Mouse (Mus musculus): ENCODE data around the gene Ccdc177. TPM values are rescaled to one million over a fixed set of nuclear protein-coding genes. Genes with fewer than 3 reads are reported as not detected.
A peak's percentile ranks its signal among the peaks of the same experiment; 100 is the strongest.
"Not testable (repeated sequence)": the region's sequence is repeated elsewhere in the genome, so short reads cannot be mapped to it uniquely, and the experiment has no call there.

Ccdc177 gene
- total and polyA plus RNA-seq, 3 experiments, result 0.11 TPM; not detected in 2

- peak overlapping the region; percentile 92 for H3K4me3 ChIP-seq (ENCODE audit: low read depth, low read length)
- no peaks in the 10 kb centered on the region for H3K9me3 ChIP-seq (replicated peaks)
- H3K27me3 ChIP-seq (ENCODE audit: insufficient read depth, low read length), result no peaks in the 10 kb centered on the region; the same call in 1 of the 2 replicates
- peaks cover 63% of the 10 kb centered on the region for H3K4me1 ChIP-seq (ENCODE audit: insufficient read depth, low read depth, low read length)
- DNase-seq (ENCODE audit: low spot score) (peak; percentile 27), ATAC-seq (ENCODE audit: extremely low read depth, insufficient number of reproducible peaks, low FRiP score, poor library complexity, severe bottlenecking) (peak; percentile 47; the same call in 1 of the 2 replicates)
- H3K36me3 ChIP-seq (replicated peaks), result peaks cover 36% of the 10 kb centered on the region
- TF ChIP-seq CTCF (IDR thresholded peaks at IDR 0.05; ENCODE audit: low read depth, low read length), result no peak
- peak; percentile 62; the same call in 1 of the 2 replicates for TF ChIP-seq TAL1 (conservative IDR thresholded peaks at IDR 0.05; ENCODE audit: low read depth, low read length)
- no peak for TF ChIP-seq GATA1 (IDR thresholded peaks at IDR 0.05; ENCODE audit: borderline replicate concordance, low read length)
Observed at GRCm38 (mm10) chr12:80791571-80792444, 31.3 kb upstream of the Ccdc177 start.

GRCm38 (mm10) chr12:80790700-80791570 is 30.4 kb upstream of the Ccdc177 start:
- Histone ChIP-seq H3K27me3 (ENCODE audit: insufficient read depth, low read length) (no peaks in the 10 kb centered on the region; the same call in 1 of the 2 replicates), H3K4me1 (ENCODE audit: insufficient read depth, low read depth, low read length) (peaks cover 64% of the 10 kb centered on the region), H3K9me3 (replicated peaks) (no peaks in the 10 kb centered on the region), H3K36me3 (replicated peaks) (peaks cover 33% of the 10 kb centered on the region), H3K4me3 (ENCODE audit: low read depth, low read length) (peak overlapping the region; percentile 92)
- ATAC-seq (ENCODE audit: extremely low read depth, insufficient number of reproducible peaks, low FRiP score, poor library complexity, severe bottlenecking) (no peak), DNase-seq (ENCODE audit: low spot score) (peak; percentile 40)
- TF ChIP-seq GATA1 (IDR thresholded peaks at IDR 0.05; ENCODE audit: borderline replicate concordance, low read length), result no peak
- no peak for TF ChIP-seq POLR2AphosphoS5 (IDR thresholded peaks at IDR 0.05; ENCODE audit: insufficient replicate concordance, low read depth, low read length)
- no peak for TF ChIP-seq GATA2 (IDR thresholded peaks at IDR 0.05; ENCODE audit: borderline replicate concordance, low read depth, low read length)
- no peak for TF ChIP-seq TAL1 (conservative IDR thresholded peaks at IDR 0.05; ENCODE audit: low read depth, low read length)
- no peak for TF ChIP-seq CTCF (IDR thresholded peaks at IDR 0.05; ENCODE audit: low read depth, low read length)

GRCm38 (mm10) chr12:80789849-80790694 is 29.6 kb upstream of the Ccdc177 start, which contains the start of gene Susd6:
Gene Susd6 (plus strand): TSS chr12:80790510.
- Histone ChIP-seq H3K4me1 (ENCODE audit: insufficient read depth, low read depth, low read length) (peaks cover 64% of the 10 kb centered on the region), H3K4me3 (ENCODE audit: low read depth, low read length) (peak within 1 kb of the TSS; percentile 92), H3K27me3 (ENCODE audit: insufficient read depth, low read length) (no peaks in the 10 kb centered on the region; the same call in 1 of the 2 replicates), H3K36me3 (replicated peaks) (peaks cover 25% of the 10 kb centered on the region), H3K9me3 (replicated peaks) (no peaks in the 10 kb centered on the region)
- peak; percentile 96 for DNase-seq (ENCODE audit: low spot score)
- peak; percentile 83 for ATAC-seq (ENCODE audit: extremely low read depth, insufficient number of reproducible peaks, low FRiP score, poor library complexity, severe bottlenecking)
- no peak for TF ChIP-seq TAL1 (conservative IDR thresholded peaks at IDR 0.05; ENCODE audit: low read depth, low read length)
- TF ChIP-seq POLR2AphosphoS5 (IDR thresholded peaks at IDR 0.05; ENCODE audit: insufficient replicate concordance, low read depth, low read length), result no peak
- no peak for TF ChIP-seq CTCF (IDR thresholded peaks at IDR 0.05; ENCODE audit: low read depth, low read length)
- TF ChIP-seq GATA2 (IDR thresholded peaks at IDR 0.05; ENCODE audit: borderline replicate concordance, low read depth, low read length), result no peak
- no peak for TF ChIP-seq GATA1 (IDR thresholded peaks at IDR 0.05; ENCODE audit: borderline replicate concordance, low read length)

GRCm38 (mm10) chr12:80789276-80789675 is 28.8 kb upstream of the Ccdc177 start:
- not testable (repeated sequence) for ATAC-seq (ENCODE audit: extremely low read depth, insufficient number of reproducible peaks, low FRiP score, poor library complexity, severe bottlenecking); H3K9me3 ChIP-seq (replicated peaks); H3K27me3 ChIP-seq (ENCODE audit: insufficient read depth, low read length); DNase-seq (ENCODE audit: low spot score); H3K4me3 ChIP-seq (ENCODE audit: low read depth, low read length)
- H3K36me3 ChIP-seq (replicated peaks), result peaks cover 18% of the 10 kb centered on the region
- peaks cover 64% of the 10 kb centered on the region for H3K4me1 ChIP-seq (ENCODE audit: insufficient read depth, low read depth, low read length)

GRCm38 (mm10) chr12:80788188-80788587 is 27.7 kb upstream of the Ccdc177 start:
- Histone ChIP-seq H3K36me3 (replicated peaks) (peaks cover 7% of the 10 kb centered on the region), H3K9me3 (replicated peaks) (no peaks in the 10 kb centered on the region), H3K4me1 (ENCODE audit: insufficient read depth, low read depth, low read length) (peaks cover 61% of the 10 kb centered on the region), H3K4me3 (ENCODE audit: low read depth, low read length) (no peak overlapping the region), H3K27me3 (ENCODE audit: insufficient read depth, low read length) (no peaks in the 10 kb centered on the region; the same call in 1 of the 2 replicates)
- TF ChIP-seq POLR2AphosphoS5 (IDR thresholded peaks at IDR 0.05; ENCODE audit: insufficient replicate concordance, low read depth, low read length) (no peak), TAL1 (conservative IDR thresholded peaks at IDR 0.05; ENCODE audit: low read depth, low read length) (no peak), GATA1 (IDR thresholded peaks at IDR 0.05; ENCODE audit: borderline replicate concordance, low read length) (no peak), CTCF (IDR thresholded peaks at IDR 0.05; ENCODE audit: low read depth, low read length) (no peak), GATA2 (IDR thresholded peaks at IDR 0.05; ENCODE audit: borderline replicate concordance, low read depth, low read length) (no peak)
- ATAC-seq (ENCODE audit: extremely low read depth, insufficient number of reproducible peaks, low FRiP score, poor library complexity, severe bottlenecking) (no peak), DNase-seq (ENCODE audit: low spot score) (no peak)
